Mouse (Mus musculus): ENCODE results near the gene Ifitm10. TPM values are rescaled to one million over a fixed set of nuclear protein-coding genes. Genes with fewer than 3 reads are reported as not detected.

Ifitm10 gene
- total and polyA plus RNA-seq, 3 experiments: not detected

DNA sequence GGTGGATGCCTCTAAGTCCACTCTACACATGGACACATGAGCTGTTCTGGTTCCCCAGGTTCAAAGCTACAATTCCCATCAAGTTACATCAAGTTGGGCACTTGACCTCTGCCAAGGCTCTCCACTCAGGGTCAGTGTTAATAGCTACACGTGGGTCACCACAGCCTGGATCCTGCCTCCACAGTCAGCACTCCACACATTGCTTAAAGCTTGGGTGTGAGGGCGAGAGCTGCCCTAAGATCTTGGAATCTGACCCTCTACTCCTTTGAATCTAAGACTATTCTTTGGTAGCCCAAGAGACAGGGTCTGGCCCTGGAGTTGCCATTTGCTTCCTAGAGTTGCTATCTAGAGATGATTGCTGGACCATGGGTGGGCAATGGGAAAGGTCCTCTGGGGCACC lies 15.2 kb upstream of the Ifitm10 start:
- Histone ChIP-seq H3K79me2 (replicated peaks; ENCODE audit: control insufficient read depth, extremely low read depth, insufficient read depth, poor library complexity, severe bottlenecking) (peaks cover 9% of the 10 kb centered on the region), H3K4me3 (replicated peaks in 1 of 3; ENCODE audit: low read depth in 2 of 3, low read length in 2 of 3, poor library complexity in 1 of 3) (no peak overlapping the region), H3K4me1 (ENCODE audit: control insufficient read depth in 1 of 2, insufficient read depth in 2 of 2) (peaks cover 26 to 53% of the 10 kb centered on the region in 2 experiments), H3K36me3 (replicated peaks in 1 of 2; ENCODE audit: control insufficient read depth in 1 of 2, insufficient read depth in 1 of 2, low read length in 1 of 2) (peaks cover 13 to 23% of the 10 kb centered on the region in 2 experiments), H3K27ac (ENCODE audit: insufficient read depth, low read depth) (no peak overlapping the region), H3K9ac (ENCODE audit: insufficient read depth, low read depth) (no peak overlapping the region), H3K4me2 (ENCODE audit: insufficient read depth, low read depth, poor library complexity, severe bottlenecking) (no peak overlapping the region), H3K9me3 (replicated peaks; ENCODE audit: low read length) (no peaks in the 10 kb centered on the region), H3K27me3 (replicated peaks) (no peaks in the 10 kb centered on the region)
- in situ Hi-C loops (cut with MboI; ENCODE audit: low pct_ligation_motif_present, low pct_unique_long_range_greater_than_20kb, low sequenced_read_pairs) (loop anchor here (5.0 kb wide), 1 partner anchor 36 kb away; no protein-coding TSS in a partner anchor), dilution Hi-C loops (cut with MboI; ENCODE audit: extremely low pct_ligation_motif_present, extremely low pct_unique_long_range_greater_than_20kb, low sequenced_read_pairs) (no loop called here)
- DNase-seq (ENCODE audit: extremely low read depth): no peak
- no peak for TF ChIP-seq RAD21 (IDR thresholded peaks at IDR 0.05; ENCODE audit: low read depth, low read length)

DNA sequence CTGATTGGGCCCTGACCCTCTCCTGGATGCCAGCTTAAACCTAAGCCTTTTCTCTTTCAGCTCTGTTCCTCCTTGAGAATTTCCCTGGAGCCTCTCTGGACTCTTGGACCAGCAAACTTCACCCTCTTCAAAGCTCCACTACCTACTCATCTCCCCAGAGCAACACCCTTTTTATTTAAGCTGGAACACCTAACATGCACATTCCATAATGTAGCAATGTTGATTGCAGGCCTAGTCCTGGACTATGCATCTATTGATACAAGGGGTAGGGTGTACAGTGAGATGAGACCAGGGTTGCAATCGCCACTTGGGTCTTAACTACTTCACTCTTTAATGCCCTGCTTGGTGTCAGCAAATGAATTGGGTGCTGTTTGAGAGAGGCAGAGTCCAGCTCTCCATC lies 14.6 kb upstream of the Ifitm10 start:
- Histone ChIP-seq H3K36me3 (replicated peaks in 1 of 2; ENCODE audit: control insufficient read depth in 1 of 2, insufficient read depth in 1 of 2, low read length in 1 of 2) (peaks cover 19 to 28% of the 10 kb centered on the region in 2 experiments), H3K4me2 (ENCODE audit: insufficient read depth, low read depth, poor library complexity, severe bottlenecking) (peak overlapping the region; percentile 22; the same call in 1 of the 2 replicates), H3K9me3 (replicated peaks; ENCODE audit: low read length) (no peaks in the 10 kb centered on the region), H3K4me1 (ENCODE audit: control insufficient read depth in 1 of 2, insufficient read depth in 2 of 2) (peaks cover 21 to 48% of the 10 kb centered on the region in 2 experiments), H3K79me2 (replicated peaks; ENCODE audit: control insufficient read depth, extremely low read depth, insufficient read depth, poor library complexity, severe bottlenecking) (peaks cover 9% of the 10 kb centered on the region), H3K27ac (ENCODE audit: insufficient read depth, low read depth) (no peak overlapping the region), H3K27me3 (replicated peaks) (no peaks in the 10 kb centered on the region), H3K9ac (ENCODE audit: insufficient read depth, low read depth) (peak overlapping the region; percentile 50; the same call in 1 of the 2 replicates), H3K4me3 (replicated peaks in 1 of 3; ENCODE audit: low read depth in 2 of 3, low read length in 2 of 3, poor library complexity in 1 of 3) (peak overlapping the region; percentile 76 to 80 (median 77))
- TF ChIP-seq RAD21 (IDR thresholded peaks at IDR 0.05; ENCODE audit: low read depth, low read length) (no peak), CHD2 (IDR thresholded peaks at IDR 0.05; ENCODE audit: low read length) (no peak), ZMIZ1 (IDR thresholded peaks at IDR 0.05; ENCODE audit: low read depth, low read length) (no peak; the same call in 1 of the 2 replicates), MAZ (IDR thresholded peaks at IDR 0.05; ENCODE audit: low read depth, low read length) (no peak), JUND (conservative IDR thresholded peaks at IDR 0.05; ENCODE audit: low read depth, low read length) (no peak), CHD1 (IDR thresholded peaks at IDR 0.05; ENCODE audit: low read depth, low read length) (no peak), NRF1 (IDR thresholded peaks at IDR 0.05; ENCODE audit: low read depth, low read length) (no peak)
- dilution Hi-C loops (cut with MboI; ENCODE audit: extremely low pct_ligation_motif_present, extremely low pct_unique_long_range_greater_than_20kb, low sequenced_read_pairs) (no loop called here), in situ Hi-C loops (cut with MboI; ENCODE audit: low pct_ligation_motif_present, low pct_unique_long_range_greater_than_20kb, low sequenced_read_pairs) (loop anchor here (5.0 kb wide), 1 partner anchor 36 kb away; no protein-coding TSS in a partner anchor)
- DNase-seq (ENCODE audit: extremely low read depth): no peak

DNA sequence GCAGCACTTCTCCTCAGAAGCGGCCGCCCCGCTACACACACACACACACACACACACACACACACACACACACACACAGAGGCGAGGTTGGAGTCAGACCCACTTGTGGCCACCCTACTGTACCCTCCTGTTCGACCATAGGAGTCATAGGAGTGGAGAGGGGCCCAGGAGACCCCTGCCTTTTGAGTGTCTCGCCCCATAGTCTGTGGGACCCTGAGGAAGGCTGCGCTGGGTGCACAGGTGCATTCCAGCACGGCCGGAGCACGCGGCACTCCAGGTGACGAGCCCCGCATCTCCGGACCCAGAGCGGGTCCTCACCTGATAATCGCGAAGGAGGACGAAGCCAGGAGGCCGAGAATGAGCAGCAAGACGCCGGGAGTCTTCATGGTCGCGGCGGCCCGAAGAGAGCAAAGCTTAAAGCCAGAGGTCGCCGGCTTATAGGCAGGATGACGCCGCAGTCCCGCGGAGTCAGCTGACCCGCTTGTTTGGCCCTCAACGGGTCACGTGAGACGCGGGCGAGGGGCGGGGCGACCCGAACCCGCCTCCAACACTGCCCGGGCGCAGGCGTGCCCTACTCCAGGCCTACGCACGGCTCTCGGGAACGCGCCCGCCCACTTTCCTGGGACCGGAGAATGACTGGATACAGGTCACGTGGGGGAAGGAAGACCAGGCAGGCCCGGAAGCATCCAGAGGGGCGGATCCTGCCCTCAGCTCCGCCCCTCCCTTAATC lies 14.0 kb upstream of the Ifitm10 start, which contains the start of gene Ctsd:
Gene Ctsd (minus strand): TSS at position 620 of the 730 bp plus-strand sequence.
- peak; percentile 86 for DNase-seq (ENCODE audit: extremely low read depth)
- H3K4me1 ChIP-seq (ENCODE audit: control insufficient read depth in 1 of 2, insufficient read depth in 2 of 2): peaks cover 15 to 42% of the 10 kb centered on the region in 2 experiments
- peak within 1 kb of the TSS; percentile 76 to 80 (median 77) for H3K4me3 ChIP-seq (replicated peaks in 1 of 3; ENCODE audit: low read depth in 2 of 3, low read length in 2 of 3, poor library complexity in 1 of 3)
- H3K36me3 ChIP-seq (replicated peaks in 1 of 2; ENCODE audit: control insufficient read depth in 1 of 2, insufficient read depth in 1 of 2, low read length in 1 of 2): peaks cover 25 to 34% of the 10 kb centered on the region in 2 experiments
- no peaks in the 10 kb centered on the region for H3K9me3 ChIP-seq (replicated peaks; ENCODE audit: low read length)
- H3K27ac ChIP-seq (ENCODE audit: insufficient read depth, low read depth): no peak within 1 kb of the TSS; the same call in 1 of the 2 replicates
- dilution Hi-C loops (cut with MboI; ENCODE audit: extremely low pct_ligation_motif_present, extremely low pct_unique_long_range_greater_than_20kb, low sequenced_read_pairs): no loop called here
- in situ Hi-C loops (cut with MboI; ENCODE audit: low pct_ligation_motif_present, low pct_unique_long_range_greater_than_20kb, low sequenced_read_pairs): loop anchor here (5.0 kb wide), 1 partner anchor 35 kb away; no protein-coding TSS in a partner anchor
- TF ChIP-seq CHD2 (IDR thresholded peaks at IDR 0.05; ENCODE audit: low read length): no peak
- peak; percentile 81 for TF ChIP-seq SIN3A (IDR thresholded peaks at IDR 0.05; ENCODE audit: low read length)
- TF ChIP-seq TCF12 (IDR thresholded peaks at IDR 0.05; ENCODE audit: low read depth, low read length): 0 out of 2 replicates have a peak, but pooled peaks have one; percentile 27
- peak; percentile 90 for TF ChIP-seq USF2 (conservative IDR thresholded peaks at IDR 0.05; ENCODE audit: low read depth, low read length)
- peak; percentile 72 for TF ChIP-seq MXI1 (IDR thresholded peaks at IDR 0.05; ENCODE audit: low read depth, low read length)
- TF ChIP-seq MAX (IDR thresholded peaks at IDR 0.05; ENCODE audit: low read length): 0 out of 2 replicates have a peak, but pooled peaks have one; percentile 73
- TF ChIP-seq MAFK (IDR thresholded peaks at IDR 0.05; ENCODE audit: insufficient replicate concordance, low read length): no peak
- peak; percentile 79 for TF ChIP-seq NRF1 (IDR thresholded peaks at IDR 0.05; ENCODE audit: low read depth, low read length)
- TF ChIP-seq ELF1 (IDR thresholded peaks at IDR 0.05; ENCODE audit: low read depth, low read length): peak; percentile 78
- TF ChIP-seq EP300 (IDR thresholded peaks at IDR 0.05; ENCODE audit: low read length): no peak
- peak; percentile 94 for TF ChIP-seq USF1 (IDR thresholded peaks at IDR 0.05; ENCODE audit: low read depth, low read length)
- TF ChIP-seq BHLHE40 (IDR thresholded peaks at IDR 0.05; ENCODE audit: low read depth, low read length): peak; percentile 93
- TF ChIP-seq POLR2A (IDR thresholded peaks at IDR 0.05; ENCODE audit: low read depth, low read length): peak; percentile 80
- peak within 1 kb of the TSS; percentile 50 for H3K9ac ChIP-seq (ENCODE audit: insufficient read depth, low read depth)
- H3K79me2 ChIP-seq (replicated peaks; ENCODE audit: control insufficient read depth, extremely low read depth, insufficient read depth, poor library complexity, severe bottlenecking): peaks cover 9% of the 10 kb centered on the region
- no peaks in the 10 kb centered on the region for H3K27me3 ChIP-seq (replicated peaks)
- H3K4me2 ChIP-seq (ENCODE audit: insufficient read depth, low read depth, poor library complexity, severe bottlenecking): peak within 1 kb of the TSS; percentile 71
